Mouse (Mus musculus): Measurements from ENCODE around the gene Angptl6.
"Not testable (repeated sequence)": the region's sequence is repeated elsewhere in the genome, so short reads cannot be mapped to it uniquely, and the experiment has no call there.

The Angptl6 gene

GRCm38 (mm10) chr9:20837184-20837947 is 42.2 kb downstream of the Angptl6 start:
- DNase-seq = no peak

GRCm38 (mm10) chr9:20835431-20835954 is 44.0 kb downstream of the Angptl6 start:
- DNase-seq = not testable (repeated sequence)

GRCm38 (mm10) chr9:20834881-20835280 is 44.6 kb downstream of the Angptl6 start:
- no peak for DNase-seq

GRCm38 (mm10) chr9:20830901-20831643 is 48.5 kb downstream of the Angptl6 start:
- DNase-seq = peak; percentile 96 to 99

- DNase-seq = no peak
These were observed 51.4 kb downstream of the Angptl6 start for GRCm38 (mm10) chr9:20828127-20828526.

GRCm38 (mm10) chr9:20825781-20826180 is 53.7 kb downstream of the Angptl6 start:
- no peak for DNase-seq

All from cerebellum, postnatal 14 days (tissue).